ENCODE assay signal across 19 mouse cellular contexts in genomic region chr9:39928837-39929236, GRCm38 (mm10). TPM values are rescaled to one million over a fixed set of nuclear protein-coding genes. Genes with fewer than 3 reads are reported as not detected.
"Had no signal": no experiment of that assay in that cellular context is flagged by ENCODE, and none has a peak within 500 bp of the region (broad histone marks: within the 10 kb centered on the region; RNA-seq: fewer than 3 reads in every experiment).

No protein-coding gene starts in this region.

RNA-seq across cellular contexts. Expression of gene Olfr974, which starts 8.5 kb away (rescaled TPM):
- total RNA-seq: megakaryocyte progenitor cell, adult 5-6 weeks; monocyte, adult 5-6 weeks had no signal
- polyA plus RNA-seq: liver, embryonic 13.5 days; liver, embryonic 15.5 days; liver, postnatal 0 days; lung, adult 2 months; lung, embryonic 15.5 days; lung, postnatal 0 days; macrophage; midbrain, embryonic 12.5 days; midbrain, embryonic 14.5 days; neural tube, embryonic 12.5 days; spleen, adult 2 months; stomach, embryonic 15.5 days; stomach, postnatal 0 days; testis, adult 2 months; thymus, adult 2 months; urinary bladder, adult 2 months had no signal

RNA-seq across cellular contexts. Expression of gene Olfr229, which starts 21.7 kb away (rescaled TPM):
- total RNA-seq: megakaryocyte progenitor cell, adult 5-6 weeks; monocyte, adult 5-6 weeks; neutrophil, adult 5-6 weeks had no signal
- polyA plus RNA-seq: liver, embryonic 13.5 days; liver, embryonic 15.5 days; liver, postnatal 0 days; lung, adult 2 months; lung, embryonic 15.5 days; lung, postnatal 0 days; macrophage; midbrain, embryonic 12.5 days; midbrain, embryonic 14.5 days; neural tube, embryonic 12.5 days; spleen, adult 2 months; stomach, embryonic 15.5 days; stomach, postnatal 0 days; testis, adult 2 months; thymus, adult 2 months; urinary bladder, adult 2 months had no signal

RNA-seq across cellular contexts. Expression of gene Olfr975, which starts 23.0 kb away (rescaled TPM):
- total RNA-seq: megakaryocyte progenitor cell, adult 5-6 weeks; monocyte, adult 5-6 weeks; neutrophil, adult 5-6 weeks had no signal
- polyA plus RNA-seq: liver, embryonic 13.5 days; liver, embryonic 15.5 days; liver, postnatal 0 days; lung, embryonic 15.5 days; lung, postnatal 0 days; macrophage; midbrain, embryonic 12.5 days; midbrain, embryonic 14.5 days; neural tube, embryonic 12.5 days; spleen, adult 2 months; stomach, embryonic 15.5 days; stomach, postnatal 0 days; thymus, adult 2 months; urinary bladder, adult 2 months had no signal

RNA-seq across cellular contexts. Expression of gene Olfr976, which starts 32.1 kb away (rescaled TPM):
- total RNA-seq: megakaryocyte progenitor cell, adult 5-6 weeks; monocyte, adult 5-6 weeks; neutrophil, adult 5-6 weeks had no signal
- polyA plus RNA-seq: liver, embryonic 13.5 days; liver, embryonic 15.5 days; liver, postnatal 0 days; lung, adult 2 months; lung, embryonic 15.5 days; lung, postnatal 0 days; macrophage; midbrain, embryonic 12.5 days; midbrain, embryonic 14.5 days; neural tube, embryonic 12.5 days; spleen, adult 2 months; stomach, embryonic 15.5 days; stomach, postnatal 0 days; thymus, adult 2 months; urinary bladder, adult 2 months had no signal
